Mouse (Mus musculus): ENCODE results near the gene Zfp941. TPM values are rescaled to one million over a fixed set of nuclear protein-coding genes. Genes with fewer than 3 reads are reported as not detected.

The Zfp941 gene
- polyA plus RNA-seq (2014; fragmentation: Nextera tagmentation; extraction: Ambion mirVana), result 12.3 and 13.6 TPM in 2 replicates

GRCm38 (mm10) chr7:140821653-140822329 is at the start of gene Zfp941:
TSS of gene Zfp941 (minus strand) at chr7:140822178.
- H3K4me1 ChIP-seq (ENCODE audit: control insufficient read depth, insufficient read depth, low read length), result no peaks in the 10 kb centered on the region
- H3K9me3 ChIP-seq (replicated peaks; ENCODE audit: control insufficient read depth, low read length), result no peaks in the 10 kb centered on the region
- peak within 1 kb of the TSS; percentile 72 for H3K4me2 ChIP-seq (ENCODE audit: low read length)
- peak; percentile 92 for ATAC-seq
- no peaks in the 10 kb centered on the region; the same call in 1 of the 2 replicates for H3K27me3 ChIP-seq (replicated peaks; ENCODE audit: control insufficient read depth, insufficient read depth, low read length)
- no peaks in the 10 kb centered on the region; the same call in 1 of the 2 replicates for H3K36me3 ChIP-seq (ENCODE audit: control insufficient read depth, insufficient read depth, low read length)
- peak within 1 kb of the TSS; percentile 48 for H3K4me3 ChIP-seq (ENCODE audit: low read depth, low read length)
- H3K27ac ChIP-seq (ENCODE audit: low read depth, low read length), result peak within 1 kb of the TSS; percentile 80
- H3K9ac ChIP-seq (ENCODE audit: low read length), result peak within 1 kb of the TSS; percentile 70
- peak; percentile 87 for DNase-seq (ENCODE audit: low spot score)
- 1% methylated on average over 21 of the region's 21 CpGs for WGBS

- Histone ChIP-seq H3K36me3 (ENCODE audit: control insufficient read depth, insufficient read depth, low read length) (peaks cover 69% of the 10 kb centered on the region), H3K9ac (ENCODE audit: low read length) (no peak overlapping the region), H3K4me1 (ENCODE audit: control insufficient read depth, insufficient read depth, low read length) (no peaks in the 10 kb centered on the region), H3K27me3 (replicated peaks; ENCODE audit: control insufficient read depth, insufficient read depth, low read length) (no peaks in the 10 kb centered on the region), H3K9me3 (replicated peaks; ENCODE audit: control insufficient read depth, low read length) (no peaks in the 10 kb centered on the region), H3K27ac (ENCODE audit: low read depth, low read length) (no peak overlapping the region), H3K4me2 (ENCODE audit: low read length) (no peak overlapping the region), H3K4me3 (ENCODE audit: low read depth, low read length) (no peak overlapping the region)
- WGBS, result 90% methylated on average over 12 of the region's 12 CpGs
- DNase-seq (ENCODE audit: low spot score) (no peak), ATAC-seq (no peak)
Measured at GRCm38 (mm10) chr7:140864761-140865160, 42.8 kb upstream of the Zfp941 start.

GRCm38 (mm10) chr7:140860728-140861127 is 38.8 kb upstream of the Zfp941 start:
- H3K27ac ChIP-seq (ENCODE audit: low read depth, low read length), result no peak overlapping the region
- peaks cover 70% of the 10 kb centered on the region for H3K36me3 ChIP-seq (ENCODE audit: control insufficient read depth, insufficient read depth, low read length)
- H3K27me3 ChIP-seq (replicated peaks; ENCODE audit: control insufficient read depth, insufficient read depth, low read length), result no peaks in the 10 kb centered on the region
- 90% methylated on average over 5 of the region's 5 CpGs for WGBS
- ATAC-seq, result no peak
- peaks cover 11% of the 10 kb centered on the region for H3K4me1 ChIP-seq (ENCODE audit: control insufficient read depth, insufficient read depth, low read length)
- H3K9ac ChIP-seq (ENCODE audit: low read length), result no peak overlapping the region
- DNase-seq (ENCODE audit: low spot score), result no peak
- no peak overlapping the region for H3K4me2 ChIP-seq (ENCODE audit: low read length)
- no peaks in the 10 kb centered on the region for H3K9me3 ChIP-seq (replicated peaks; ENCODE audit: control insufficient read depth, low read length)
- no peak overlapping the region for H3K4me3 ChIP-seq (ENCODE audit: low read depth, low read length)

GRCm38 (mm10) chr7:140859997-140860396 is 38.0 kb upstream of the Zfp941 start:
- DNase-seq (ENCODE audit: low spot score), result no peak
- no peak overlapping the region for H3K4me3 ChIP-seq (ENCODE audit: low read depth, low read length)
- H3K4me2 ChIP-seq (ENCODE audit: low read length), result no peak overlapping the region
- H3K27me3 ChIP-seq (replicated peaks; ENCODE audit: control insufficient read depth, insufficient read depth, low read length), result no peaks in the 10 kb centered on the region
- no peak for ATAC-seq
- H3K4me1 ChIP-seq (ENCODE audit: control insufficient read depth, insufficient read depth, low read length), result peaks cover 18% of the 10 kb centered on the region
- peaks cover 65% of the 10 kb centered on the region for H3K36me3 ChIP-seq (ENCODE audit: control insufficient read depth, insufficient read depth, low read length)
- 80% methylated on average over 6 of the region's 6 CpGs for WGBS
- no peak overlapping the region for H3K27ac ChIP-seq (ENCODE audit: low read depth, low read length)
- H3K9ac ChIP-seq (ENCODE audit: low read length), result no peak overlapping the region
- H3K9me3 ChIP-seq (replicated peaks; ENCODE audit: control insufficient read depth, low read length), result no peaks in the 10 kb centered on the region

- H3K27me3 ChIP-seq (replicated peaks; ENCODE audit: control insufficient read depth, insufficient read depth, low read length), result no peaks in the 10 kb centered on the region
- H3K4me1 ChIP-seq (ENCODE audit: control insufficient read depth, insufficient read depth, low read length), result peaks cover 18% of the 10 kb centered on the region
- H3K4me3 ChIP-seq (ENCODE audit: low read depth, low read length), result 0 out of 2 replicates have a peak overlapping the region, but pooled peaks have one; percentile 78
- H3K9ac ChIP-seq (ENCODE audit: low read length), result peak overlapping the region; percentile 96
- ATAC-seq (no peak), DNase-seq (ENCODE audit: low spot score) (no peak)
- no peaks in the 10 kb centered on the region for H3K9me3 ChIP-seq (replicated peaks; ENCODE audit: control insufficient read depth, low read length)
- no peak overlapping the region for H3K27ac ChIP-seq (ENCODE audit: low read depth, low read length)
- H3K4me2 ChIP-seq (ENCODE audit: low read length), result peak overlapping the region; percentile 98
- 95% methylated on average over 8 of the region's 8 CpGs for WGBS
- peaks cover 62% of the 10 kb centered on the region for H3K36me3 ChIP-seq (ENCODE audit: control insufficient read depth, insufficient read depth, low read length)
Measured at GRCm38 (mm10) chr7:140858746-140859145, 36.8 kb upstream of the Zfp941 start.

- Histone ChIP-seq H3K4me3 (ENCODE audit: low read depth, low read length) (peak within 1 kb of the TSS; percentile 78), H3K36me3 (ENCODE audit: control insufficient read depth, insufficient read depth, low read length) (peaks cover 62% of the 10 kb centered on the region), H3K27ac (ENCODE audit: low read depth, low read length) (peak within 1 kb of the TSS; percentile 88), H3K9me3 (replicated peaks; ENCODE audit: control insufficient read depth, low read length) (no peaks in the 10 kb centered on the region), H3K4me2 (ENCODE audit: low read length) (peak within 1 kb of the TSS; percentile 98), H3K27me3 (replicated peaks; ENCODE audit: control insufficient read depth, insufficient read depth, low read length) (no peaks in the 10 kb centered on the region), H3K9ac (ENCODE audit: low read length) (peak within 1 kb of the TSS; percentile 96), H3K4me1 (ENCODE audit: control insufficient read depth, insufficient read depth, low read length) (peaks cover 18% of the 10 kb centered on the region)
- peak; percentile 25 for ATAC-seq
- DNase-seq (ENCODE audit: low spot score), result no peak
- WGBS, result 37% methylated on average over 40 of the region's 40 CpGs
Measured at GRCm38 (mm10) chr7:140857550-140858505, 35.9 kb upstream of the Zfp941 start, which contains the start of gene Bet1l. TSS of gene Bet1l (minus strand) at chr7:140857577.

GRCm38 (mm10) chr7:140856785-140857549 is 35.0 kb upstream of the Zfp941 start, which contains the start of gene Ric8a:
TSS of gene Ric8a (plus strand) at chr7:140856957.
- H3K4me1 ChIP-seq (ENCODE audit: control insufficient read depth, insufficient read depth, low read length), result peaks cover 18% of the 10 kb centered on the region
- WGBS, result under 1% methylated on average over 50 of the region's 50 CpGs
- peaks cover 62% of the 10 kb centered on the region for H3K36me3 ChIP-seq (ENCODE audit: control insufficient read depth, insufficient read depth, low read length)
- DNase-seq (ENCODE audit: low spot score), result peak; percentile 80
- H3K27ac ChIP-seq (ENCODE audit: low read depth, low read length), result peak within 1 kb of the TSS; percentile 88
- H3K9me3 ChIP-seq (replicated peaks; ENCODE audit: control insufficient read depth, low read length), result no peaks in the 10 kb centered on the region
- H3K4me3 ChIP-seq (ENCODE audit: low read depth, low read length), result peak within 1 kb of the TSS; percentile 78
- H3K4me2 ChIP-seq (ENCODE audit: low read length), result peak within 1 kb of the TSS; percentile 98
- H3K9ac ChIP-seq (ENCODE audit: low read length), result peak within 1 kb of the TSS; percentile 96
- peak; percentile 83 for ATAC-seq
- H3K27me3 ChIP-seq (replicated peaks; ENCODE audit: control insufficient read depth, insufficient read depth, low read length), result no peaks in the 10 kb centered on the region

Data from forebrain, embryonic 14.5 days (tissue).